Mouse (Mus musculus): ENCODE results near the gene Rfx4.

GRCm38 (mm10) chr10:84871921-84872320, 116.1 kb downstream of the Rfx4 start:
- TF ChIP-seq CTCF (IDR thresholded peaks at IDR 0.05; ENCODE audit: low read depth, low read length) (no peak), POLR2A (IDR thresholded peaks at IDR 0.05; ENCODE audit: insufficient read depth, low read length) (no peak), EP300 (IDR thresholded peaks at IDR 0.05; ENCODE audit: insufficient read depth, low read depth, low read length) (no peak)
